Mouse (Mus musculus): ENCODE results near the gene Cntnap2.

DNA sequence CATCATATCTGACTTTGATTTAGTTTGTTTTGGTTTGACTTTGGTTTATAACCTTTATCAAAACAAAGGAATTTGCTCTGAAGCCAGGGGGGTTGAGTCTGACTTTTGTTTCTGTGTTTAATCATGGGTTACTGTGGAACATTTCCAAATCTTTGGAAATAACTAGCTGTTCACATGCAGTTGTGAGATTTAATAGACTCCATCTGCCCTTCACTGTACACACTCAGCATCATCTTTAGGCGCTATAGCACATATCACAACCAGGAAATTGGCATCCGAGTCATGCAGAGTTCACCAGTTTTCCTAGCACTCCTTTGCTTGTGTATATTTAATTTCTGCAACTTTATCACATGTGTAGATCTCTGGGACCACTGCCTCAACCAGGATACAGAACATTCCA lies 2256.3 kb downstream of the Cntnap2 start:
- TF ChIP-seq CTCF (conservative IDR thresholded peaks at IDR 0.05; ENCODE audit: low read length), result no peak
- no peak for TF ChIP-seq NANOG (IDR thresholded peaks at IDR 0.05; ENCODE audit: borderline replicate concordance, low read length)
